In the genomic region with DNA sequence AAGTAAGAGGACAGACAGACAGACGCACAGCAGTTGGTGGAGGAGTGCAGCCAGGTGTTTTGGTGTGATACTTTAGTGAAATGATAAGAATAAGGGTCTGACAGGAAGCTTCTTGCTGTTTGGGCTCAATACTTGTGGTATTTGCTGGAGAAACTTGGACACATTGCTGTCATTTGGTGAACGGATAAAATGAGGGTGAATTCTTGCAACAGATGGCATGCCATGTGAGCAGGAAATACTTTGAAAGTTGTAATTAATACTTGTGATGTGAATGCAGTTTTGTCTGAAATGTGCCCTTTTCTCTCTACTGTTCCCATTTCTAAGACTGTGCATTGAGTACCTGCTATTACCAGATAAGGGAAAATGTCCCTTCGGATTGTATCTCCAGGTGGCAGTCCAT, we compare ENCODE assay signal across 11 mouse cellular contexts. TPM values are rescaled to one million over a fixed set of nuclear protein-coding genes. Genes with fewer than 3 reads are reported as not detected.
DNase-seq lines count a peak whose midpoint lies in the region; ATAC-seq and TF ChIP-seq lines count a peak whose summit lies in the region.
"Had no signal": no experiment of that assay in that cellular context is flagged by ENCODE, and none has a peak within 500 bp of the region (broad histone marks: within the 10 kb centered on the region; RNA-seq: fewer than 3 reads in every experiment).

No protein-coding gene starts in this region.

- no peak for DNase-seq in hindbrain, embryonic 11.5 days (ENCODE audit: low spot score)
- no peak for DNase-seq in spleen, adult 12 weeks (ENCODE audit: low spot score)
- no peak for DNase-seq in spleen, postnatal 14 days (ENCODE audit: low spot score in 2 of 2)
- no peak for DNase-seq in ovary, postnatal 14 days (ENCODE audit: low spot score)
- DNase-seq: cerebellum, adult 18-20 months; heart, postnatal 10 days had no signal

- H3K9ac ChIP-seq in ES-Bruce4 (ENCODE audit: low read depth, poor library complexity, severe bottlenecking), result no peak overlapping the region
- H3K9ac ChIP-seq in hindbrain, embryonic 11.5 days (ENCODE audit: low read depth, low read length), result no peak overlapping the region
- peak overlapping the region; percentile 37; the same call in 1 of the 2 replicates for H3K9ac ChIP-seq in midbrain, embryonic 12.5 days (replicated peaks)
- H3K9ac ChIP-seq: liver, embryonic 14.5 days had no signal

- peak overlapping the region; percentile 17 for H3K4me2 ChIP-seq in hindbrain, embryonic 11.5 days (replicated peaks; ENCODE audit: low read depth, low read length)
- H3K4me2 ChIP-seq in midbrain, embryonic 12.5 days (replicated peaks), result peak overlapping the region; percentile 39

- no peak for TF ChIP-seq CTCF in ES-Bruce4 (IDR thresholded peaks at IDR 0.05; ENCODE audit: low read depth, low read length)

- no peak for TF ChIP-seq POLR2A in ES-Bruce4 (IDR thresholded peaks at IDR 0.05; ENCODE audit: insufficient read depth, low read length)

- no peaks in the 10 kb centered on the region for H3K9me3 ChIP-seq in ES-Bruce4 (replicated peaks; ENCODE audit: control insufficient read depth, insufficient read depth, low read length, poor library complexity, severe bottlenecking)
- H3K9me3 ChIP-seq in hindbrain, embryonic 11.5 days (ENCODE audit: control insufficient read depth, low read length), result no peaks in the 10 kb centered on the region
- H3K9me3 ChIP-seq in midbrain, embryonic 12.5 days, result no peaks in the 10 kb centered on the region

- H3K4me3 ChIP-seq in ES-Bruce4 (ENCODE audit: low read depth, low read length), result no peak overlapping the region
- H3K4me3 ChIP-seq in hindbrain, embryonic 11.5 days (ENCODE audit: low read depth, low read length), result no peak overlapping the region
- 0 out of 2 replicates have a peak overlapping the region, but pooled peaks have one; percentile 5 for H3K4me3 ChIP-seq in midbrain, embryonic 12.5 days

- H3K36me3 ChIP-seq in ES-Bruce4 (ENCODE audit: control insufficient read depth, insufficient read depth, low read length, poor library complexity, severe bottlenecking), result no peaks in the 10 kb centered on the region; the same call in 1 of the 2 replicates
- no peaks in the 10 kb centered on the region for H3K36me3 ChIP-seq in hindbrain, embryonic 11.5 days (ENCODE audit: control insufficient read depth, insufficient read depth, low read length)
- 0 out of 2 replicates have a peak, but pooled peaks cover 2% of the 10 kb centered on the region for H3K36me3 ChIP-seq in midbrain, embryonic 12.5 days

- H3K4me1 ChIP-seq in ES-Bruce4 (ENCODE audit: control insufficient read depth, insufficient read depth, low read length), result peaks cover 6% of the 10 kb centered on the region
- peaks cover 17% of the 10 kb centered on the region for H3K4me1 ChIP-seq in hindbrain, embryonic 11.5 days (replicated peaks; ENCODE audit: control insufficient read depth, insufficient read depth, low read length)
- H3K4me1 ChIP-seq in midbrain, embryonic 12.5 days, result peaks cover 61% of the 10 kb centered on the region

- peak; percentile 27; the same call in 1 of the 2 replicates for ATAC-seq in common myeloid progenitor, adult 5-6 weeks (replicated peaks; ENCODE audit: low read depth, poor library complexity, severe bottlenecking)
- no peak for ATAC-seq in hindbrain, embryonic 11.5 days (ENCODE audit: low FRiP score)
- no peak for ATAC-seq in midbrain, embryonic 12.5 days (ENCODE audit: low FRiP score, low read depth)

- peak overlapping the region; percentile 91 for H3K27ac ChIP-seq in ES-Bruce4 (ENCODE audit: insufficient read depth, low read length)
- H3K27ac ChIP-seq in hindbrain, embryonic 11.5 days (ENCODE audit: low read depth, low read length), result peak overlapping the region; percentile 85
- peak overlapping the region; percentile 93 for H3K27ac ChIP-seq in midbrain, embryonic 12.5 days (replicated peaks)
- H3K27ac ChIP-seq: liver, embryonic 14.5 days; macrophage had no signal

- H3K27me3 ChIP-seq in ES-Bruce4 (ENCODE audit: control insufficient read depth, insufficient read depth, low read length, poor library complexity, severe bottlenecking), result no peaks in the 10 kb centered on the region
- H3K27me3 ChIP-seq in hindbrain, embryonic 11.5 days (ENCODE audit: control insufficient read depth, insufficient read depth, low read length), result no peaks in the 10 kb centered on the region
- H3K27me3 ChIP-seq in midbrain, embryonic 12.5 days, result no peaks in the 10 kb centered on the region

- TF ChIP-seq EP300 in ES-Bruce4 (IDR thresholded peaks at IDR 0.05; ENCODE audit: insufficient read depth, low read depth, low read length), result no peak

- WGBS in hindbrain, embryonic 11.5 days, result 57% methylated on average over 3 of the region's 3 CpGs
- WGBS in midbrain, embryonic 12.5 days, result 48% methylated on average over 3 of the region's 3 CpGs

RNA-seq across cellular contexts. Expression of gene Plpp3, which starts 14.3 kb away (rescaled TPM):
- 16.1 and 17.5 TPM in 2 replicates for polyA plus RNA-seq in ES-Bruce4 (2011; ENCODE audit: insufficient read depth, insufficient read length, low read depth, missing spikeins)
- 0.27 TPM in 1 of 2 replicates, not detected in the other for total RNA-seq in common myeloid progenitor, adult 5-6 weeks (2017)
- 51.1 and 52.7 TPM in 2 replicates for polyA plus RNA-seq in hindbrain, embryonic 11.5 days (2014; fragmentation: Nextera tagmentation; extraction: Ambion mirVana)
- polyA plus RNA-seq in midbrain, embryonic 12.5 days (2016; fragmentation: Nextera tagmentation; extraction: Ambion mirVana), result 57.7 and 66.4 TPM in 2 replicates
